Mouse (Mus musculus): Measurements from ENCODE around the gene Uhrf1.

Gene Uhrf1

GRCm38 (mm10) chr17:56348128-56348527 is 45.0 kb downstream of the Uhrf1 start:
- DNase-seq (ENCODE audit: low read depth) = no peak

- DNase-seq (ENCODE audit: low read depth) = no peak
Measured at GRCm38 (mm10) chr17:56348586-56348985, 45.5 kb downstream of the Uhrf1 start.

GRCm38 (mm10) chr17:56350694-56351093 is 47.6 kb downstream of the Uhrf1 start:
- DNase-seq (ENCODE audit: low read depth) = peak; percentile 75

GRCm38 (mm10) chr17:56356921-56357885 is 54.1 kb downstream of the Uhrf1 start:
- DNase-seq (ENCODE audit: low read depth) = peak; percentile 66

GRCm38 (mm10) chr17:56359183-56359725 is 56.1 kb downstream of the Uhrf1 start:
- DNase-seq (ENCODE audit: low read depth) = no peak

GRCm38 (mm10) chr17:56359864-56360263 is 56.7 kb downstream of the Uhrf1 start:
- DNase-seq (ENCODE audit: low read depth) = no peak

GRCm38 (mm10) chr17:56360451-56360850 is 57.3 kb downstream of the Uhrf1 start:
- no peak for DNase-seq (ENCODE audit: low read depth)

GRCm38 (mm10) chr17:56361542-56361941 is 58.4 kb downstream of the Uhrf1 start:
- no peak for DNase-seq (ENCODE audit: low read depth)

GRCm38 (mm10) chr17:56365791-56366673 is 62.9 kb downstream of the Uhrf1 start:
- DNase-seq (ENCODE audit: low read depth) = no peak

- no peak for DNase-seq (ENCODE audit: low read depth)
Measured at GRCm38 (mm10) chr17:56368291-56368790, 65.2 kb downstream of the Uhrf1 start.

GRCm38 (mm10) chr17:56370090-56370489 is 67.0 kb downstream of the Uhrf1 start:
- DNase-seq (ENCODE audit: low read depth) = no peak

GRCm38 (mm10) chr17:56371029-56371660 is 68.0 kb downstream of the Uhrf1 start:
- DNase-seq (ENCODE audit: low read depth) = no peak

- DNase-seq (ENCODE audit: low read depth) = no peak
Measured at GRCm38 (mm10) chr17:56372109-56372508, 69.0 kb downstream of the Uhrf1 start.

Data from c-Kit-positive CD71-negative TER-119-negative erythroid progenitor cells, embryonic 14.5 days (primary cell).